8 mouse cellular contexts compared by ENCODE assay signal in the genomic region with DNA sequence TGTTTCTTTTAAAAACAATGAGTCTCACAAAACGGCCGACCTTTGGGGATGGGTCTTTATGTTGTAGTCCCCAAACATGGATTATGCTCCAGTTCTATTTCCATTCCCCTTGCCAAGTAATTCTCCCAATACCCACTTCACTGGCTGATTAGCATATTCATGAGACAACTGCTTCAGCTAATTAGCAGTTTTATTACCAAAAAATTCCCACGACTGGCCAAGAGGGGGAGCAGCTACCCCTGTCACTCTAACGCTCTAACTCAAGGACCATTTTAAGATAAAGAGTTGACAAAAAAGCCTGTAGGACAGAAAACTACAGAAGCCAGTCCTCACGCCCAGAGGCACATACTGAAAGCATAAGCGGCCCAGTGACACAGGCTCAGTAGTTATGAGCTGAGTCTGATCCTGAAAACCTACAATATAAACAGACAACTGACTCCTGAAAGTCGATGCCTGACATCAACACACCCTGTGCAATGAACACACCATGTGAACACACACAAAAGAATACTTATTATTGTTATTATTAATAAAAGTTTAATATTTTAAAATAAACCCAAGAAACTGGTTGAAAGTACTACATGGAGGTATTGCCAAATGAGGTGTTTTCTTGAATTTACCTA.
DNase-seq lines count a peak whose midpoint lies in the region; ATAC-seq and TF ChIP-seq lines count a peak whose summit lies in the region.

No protein-coding gene starts in this region.

- H3K27me3 ChIP-seq in kidney, embryonic 16.5 days (ENCODE audit: insufficient read depth, low read length) = no peaks in the 10 kb centered on the region; the same call in 1 of the 2 replicates
- no peaks in the 10 kb centered on the region for H3K27me3 ChIP-seq in embryonic facial prominence, embryonic 11.5 days (ENCODE audit: control insufficient read depth, insufficient read depth, low read length)
- H3K27me3 ChIP-seq in liver, embryonic 14.5 days (ENCODE audit: control insufficient read depth, insufficient read depth, low read length) = no peaks in the 10 kb centered on the region; the same call in 1 of the 2 replicates
- H3K27me3 ChIP-seq in thymus, adult 2 months (ENCODE audit: control insufficient read depth, insufficient read depth, low read length) = no peaks in the 10 kb centered on the region

- no peaks in the 10 kb centered on the region for H3K9me3 ChIP-seq in kidney, embryonic 16.5 days (ENCODE audit: low read length)
- H3K9me3 ChIP-seq in embryonic facial prominence, embryonic 11.5 days (replicated peaks; ENCODE audit: control insufficient read depth, low read length) = no peaks in the 10 kb centered on the region
- H3K9me3 ChIP-seq in liver, embryonic 14.5 days (ENCODE audit: control insufficient read depth, low read length) = no peaks in the 10 kb centered on the region

- H3K4me3 ChIP-seq in kidney, embryonic 16.5 days (ENCODE audit: low read length) = no peak overlapping the region
- no peak overlapping the region for H3K4me3 ChIP-seq in embryonic facial prominence, embryonic 11.5 days (ENCODE audit: low read depth, low read length)
- no peak overlapping the region for H3K4me3 ChIP-seq in liver, embryonic 14.5 days (ENCODE audit: insufficient read depth in 1 of 2, low read depth in 2 of 2, low read length in 2 of 2)
- H3K4me3 ChIP-seq in thymus, adult 2 months (ENCODE audit: control insufficient read depth, insufficient read depth, low read length) = no peak overlapping the region

- TF ChIP-seq POLR2A in thymus, adult 2 months (IDR thresholded peaks at IDR 0.05; ENCODE audit: control insufficient read depth, extremely low read depth, insufficient read depth, low read length, poor library complexity) = no peak

- no peak overlapping the region for H3K4me2 ChIP-seq in kidney, embryonic 16.5 days (replicated peaks; ENCODE audit: low read depth, low read length)
- no peak overlapping the region for H3K4me2 ChIP-seq in embryonic facial prominence, embryonic 11.5 days (ENCODE audit: low read depth, low read length)
- no peak overlapping the region for H3K4me2 ChIP-seq in liver, embryonic 14.5 days (ENCODE audit: low read depth)

- no peaks in the 10 kb centered on the region for H3K4me1 ChIP-seq in kidney, embryonic 16.5 days (ENCODE audit: insufficient read depth, low read length)
- no peaks in the 10 kb centered on the region for H3K4me1 ChIP-seq in embryonic facial prominence, embryonic 11.5 days (ENCODE audit: control insufficient read depth, insufficient read depth, low read length)
- no peaks in the 10 kb centered on the region; a peak in 1 of 4 replicates for H3K4me1 ChIP-seq in liver, embryonic 14.5 days (replicated peaks; ENCODE audit: control insufficient read depth in 2 of 2, insufficient read depth in 2 of 2, low read length in 1 of 2)
- H3K4me1 ChIP-seq in thymus, adult 2 months (replicated peaks; ENCODE audit: control insufficient read depth, insufficient read depth, low read length) = no peaks in the 10 kb centered on the region

- no peak overlapping the region for H3K9ac ChIP-seq in kidney, embryonic 16.5 days (replicated peaks; ENCODE audit: low read length)
- no peak overlapping the region for H3K9ac ChIP-seq in embryonic facial prominence, embryonic 11.5 days (replicated peaks; ENCODE audit: low read length)
- no peak overlapping the region for H3K9ac ChIP-seq in liver, embryonic 14.5 days (replicated peaks)

- TF ChIP-seq CTCF in liver, embryonic 14.5 days (IDR thresholded peaks at IDR 0.05; ENCODE audit: low read depth) = peak; percentile 41; the same call in 1 of the 2 replicates
- no peak for TF ChIP-seq CTCF in thymus, adult 2 months (IDR thresholded peaks at IDR 0.05; ENCODE audit: borderline replicate concordance, control insufficient read depth, extremely low read depth, insufficient read depth, low read length, poor library complexity)

- DNase-seq in kidney, adult 11 months = peak; percentile 48
- DNase-seq in R1 (ENCODE audit: low read depth, low spot score) = peak; percentile 34
- peak; percentile 15 for DNase-seq in embryonic facial prominence, embryonic 11.5 days (ENCODE audit: low spot score)
- peak; percentile 58 for DNase-seq in kidney, adult 9 months
- DNase-seq in liver, embryonic 14.5 days (ENCODE audit: low read depth in 3 of 3, low spot score in 3 of 3) = peak in 2 of 3 experiments; percentile 18 to 36
- DNase-seq in thymus, adult 2 months = no peak
- no peak for DNase-seq in thymus, postnatal 0 days (ENCODE audit: low spot score)

- no peak for ATAC-seq in kidney, embryonic 16.5 days (ENCODE audit: low FRiP score, low TSS enrichment)
- ATAC-seq in embryonic facial prominence, embryonic 11.5 days (replicated peaks; ENCODE audit: insufficient number of reproducible peaks, low FRiP score, low TSS enrichment, low read depth) = no peak
- peak; percentile 33; the same call in 1 of the 2 replicates for ATAC-seq in liver, embryonic 14.5 days (ENCODE audit: insufficient read depth)

- no peaks in the 10 kb centered on the region for H3K36me3 ChIP-seq in kidney, embryonic 16.5 days (ENCODE audit: insufficient read depth, low read length)
- no peaks in the 10 kb centered on the region for H3K36me3 ChIP-seq in embryonic facial prominence, embryonic 11.5 days (replicated peaks; ENCODE audit: control insufficient read depth, insufficient read depth, low read depth, low read length)
- H3K36me3 ChIP-seq in liver, embryonic 14.5 days (replicated peaks; ENCODE audit: control insufficient read depth, insufficient read depth, low read depth) = no peaks in the 10 kb centered on the region
- H3K36me3 ChIP-seq in thymus, adult 2 months (ENCODE audit: control insufficient read depth, insufficient read depth, low read length) = no peaks in the 10 kb centered on the region

- H3K27ac ChIP-seq in kidney, embryonic 16.5 days (ENCODE audit: low read length) = no peak overlapping the region
- no peak overlapping the region for H3K27ac ChIP-seq in embryonic facial prominence, embryonic 11.5 days (replicated peaks; ENCODE audit: low read depth, low read length)
- no peak overlapping the region for H3K27ac ChIP-seq in liver, embryonic 14.5 days
- H3K27ac ChIP-seq in thymus, adult 2 months (ENCODE audit: control insufficient read depth, insufficient read depth, low read length) = no peak overlapping the region

- no peak for TF ChIP-seq EP300 in liver, embryonic 14.5 days (IDR thresholded peaks at IDR 0.05; ENCODE audit: low read depth)

- 47% methylated on average over 7 of the region's 7 CpGs for WGBS in kidney, embryonic 16.5 days
- WGBS in embryonic facial prominence, embryonic 11.5 days = 45% methylated on average over 7 of the region's 7 CpGs
- WGBS in liver, embryonic 14.5 days (ENCODE audit: insufficient replicate concordance) = 28% methylated on average over 7 of the region's 7 CpGs
- WGBS in thymus, adult 2 months = 46% methylated on average over 7 of the region's 7 CpGs

Comparison
In these comparisons a context has a peak if more than half of its experiments do, and no peak if none do; other contexts are left out.
1. DNase-seq: peak in kidney, adult 11 months (single experiment), R1 (single experiment), embryonic facial prominence, embryonic 11.5 days (single experiment), kidney, adult 9 months (single experiment) and liver, embryonic 14.5 days (2 of 3); none in thymus, adult 2 months (single experiment) and thymus, postnatal 0 days (single experiment).